Mouse (Mus musculus): ENCODE data around the gene Chil5. TPM values are rescaled to one million over a fixed set of nuclear protein-coding genes. Genes with fewer than 3 reads are reported as not detected.
"Not testable (repeated sequence)": the region's sequence is repeated elsewhere in the genome, so short reads cannot be mapped to it uniquely, and the experiment has no call there.

Gene Chil5
- polyA plus RNA-seq, 1 experiment, result 0.12 TPM

DNA sequence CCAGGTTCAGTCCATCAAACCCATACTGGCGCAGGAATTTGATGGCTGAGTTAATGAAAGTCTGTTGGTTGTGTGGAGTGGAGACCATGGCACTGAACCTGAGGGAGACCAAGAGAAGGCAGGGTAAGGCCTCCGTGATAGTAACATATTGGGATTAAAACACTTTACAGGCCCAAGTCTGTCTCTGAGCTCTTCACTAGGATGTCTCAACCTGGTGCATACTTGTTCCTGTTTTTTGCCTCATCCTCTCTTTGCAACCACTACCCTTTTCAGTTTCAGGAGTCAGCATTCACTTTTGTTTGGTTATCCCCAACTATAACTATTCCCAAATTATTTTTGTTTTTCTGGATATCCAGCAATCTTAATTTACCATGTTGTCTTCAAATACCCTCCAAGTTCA is 8.5 kb downstream of the Chil5 start:
- DNase-seq, result no peak
- H3K4me1 ChIP-seq (replicated peaks; ENCODE audit: control insufficient read depth, insufficient read depth, low read length), result no peaks in the 10 kb centered on the region
- no peak overlapping the region for H3K27ac ChIP-seq (ENCODE audit: control insufficient read depth, insufficient read depth, low read length)
- no peaks in the 10 kb centered on the region for H3K36me3 ChIP-seq (ENCODE audit: control insufficient read depth, insufficient read depth, low read length)
- TF ChIP-seq POLR2A (IDR thresholded peaks at IDR 0.05; ENCODE audit: control insufficient read depth, extremely low read depth, insufficient read depth, low read length, poor library complexity) (no peak), CTCF (IDR thresholded peaks at IDR 0.05; ENCODE audit: borderline replicate concordance, control insufficient read depth, extremely low read depth, insufficient read depth, low read length, poor library complexity) (no peak)
- no peaks in the 10 kb centered on the region for H3K27me3 ChIP-seq (ENCODE audit: control insufficient read depth, insufficient read depth, low read length)
- H3K4me3 ChIP-seq (ENCODE audit: control insufficient read depth, insufficient read depth, low read length), result no peak overlapping the region
- 97% methylated on average over 2 of the region's 2 CpGs for WGBS

- Histone ChIP-seq H3K4me3 (ENCODE audit: control insufficient read depth, insufficient read depth, low read length) (no peak overlapping the region), H3K27me3 (ENCODE audit: control insufficient read depth, insufficient read depth, low read length) (no peaks in the 10 kb centered on the region), H3K36me3 (ENCODE audit: control insufficient read depth, insufficient read depth, low read length) (no peaks in the 10 kb centered on the region), H3K4me1 (replicated peaks; ENCODE audit: control insufficient read depth, insufficient read depth, low read length) (no peaks in the 10 kb centered on the region), H3K27ac (ENCODE audit: control insufficient read depth, insufficient read depth, low read length) (no peak overlapping the region)
- DNase-seq, result no peak
- TF ChIP-seq POLR2A (IDR thresholded peaks at IDR 0.05; ENCODE audit: control insufficient read depth, extremely low read depth, insufficient read depth, low read length, poor library complexity) (no peak), CTCF (IDR thresholded peaks at IDR 0.05; ENCODE audit: borderline replicate concordance, control insufficient read depth, extremely low read depth, insufficient read depth, low read length, poor library complexity) (no peak)
These were observed 10.8 kb downstream of the Chil5 start for GRCm38 (mm10) chr3:106021840-106022239.

DNA sequence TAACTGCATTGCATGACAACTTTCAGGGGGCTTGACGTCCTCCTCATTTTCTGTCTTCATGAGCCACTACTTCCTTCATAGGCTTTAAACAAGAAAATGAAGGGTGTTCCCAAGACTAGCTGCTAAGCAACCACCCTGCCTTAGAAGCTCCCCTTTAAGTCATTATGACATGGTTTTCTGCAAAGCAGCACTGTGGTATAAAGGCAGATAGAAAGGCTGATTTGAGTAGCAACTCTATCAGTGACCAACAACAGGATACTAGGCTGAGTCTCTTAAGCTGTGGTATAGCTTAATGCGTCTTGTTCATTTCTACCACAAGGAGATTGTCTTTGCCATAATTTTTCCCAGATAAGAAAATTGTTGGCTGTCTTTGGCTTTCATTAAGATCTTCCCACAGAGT is 18.1 kb downstream of the Chil5 start, which contains the start of gene Pifo:
Gene Pifo, minus strand, starts transcription at position 101 of the 400 bp plus-strand sequence.
- WGBS, result 94% methylated on average over 2 of the region's 2 CpGs
- H3K27me3 ChIP-seq (ENCODE audit: control insufficient read depth, insufficient read depth, low read length), result no peaks in the 10 kb centered on the region
- H3K27ac ChIP-seq (ENCODE audit: control insufficient read depth, insufficient read depth, low read length), result no peak within 1 kb of the TSS
- no peak for DNase-seq
- H3K4me1 ChIP-seq (replicated peaks; ENCODE audit: control insufficient read depth, insufficient read depth, low read length), result no peaks in the 10 kb centered on the region
- TF ChIP-seq CTCF (IDR thresholded peaks at IDR 0.05; ENCODE audit: borderline replicate concordance, control insufficient read depth, extremely low read depth, insufficient read depth, low read length, poor library complexity) (no peak), POLR2A (IDR thresholded peaks at IDR 0.05; ENCODE audit: control insufficient read depth, extremely low read depth, insufficient read depth, low read length, poor library complexity) (no peak)
- H3K36me3 ChIP-seq (ENCODE audit: control insufficient read depth, insufficient read depth, low read length), result no peaks in the 10 kb centered on the region
- H3K4me3 ChIP-seq (ENCODE audit: control insufficient read depth, insufficient read depth, low read length), result no peak within 1 kb of the TSS

DNA sequence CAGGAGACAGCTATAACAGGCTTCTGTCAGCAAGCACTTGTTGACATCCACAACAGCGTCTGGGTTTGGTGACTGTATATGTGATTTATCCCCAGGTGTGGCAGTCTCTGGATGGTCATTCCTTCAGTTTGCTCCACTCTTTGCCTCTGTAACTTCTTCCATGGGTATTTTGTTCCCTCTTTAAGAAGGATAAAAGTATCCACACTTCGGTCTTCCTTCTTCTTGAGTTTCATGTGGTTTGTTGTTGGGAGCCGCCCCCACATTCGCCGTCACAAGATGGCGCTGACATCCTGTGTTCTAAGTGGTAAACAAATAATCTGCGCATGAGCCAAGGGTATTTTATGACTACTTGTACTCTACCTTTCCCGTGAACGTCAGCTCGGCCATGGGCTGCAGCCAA is 29.3 kb downstream of the Chil5 start:
- H3K4me3 ChIP-seq (ENCODE audit: control insufficient read depth, insufficient read depth, low read length), result peak overlapping the region; percentile 32
- not testable (repeated sequence) for H3K36me3 ChIP-seq (ENCODE audit: control insufficient read depth, insufficient read depth, low read length); H3K27me3 ChIP-seq (ENCODE audit: control insufficient read depth, insufficient read depth, low read length); H3K4me1 ChIP-seq (replicated peaks; ENCODE audit: control insufficient read depth, insufficient read depth, low read length); DNase-seq
- H3K27ac ChIP-seq (ENCODE audit: control insufficient read depth, insufficient read depth, low read length), result peak overlapping the region; percentile 85
- 70% methylated on average over 10 of the region's 10 CpGs for WGBS

- Histone ChIP-seq H3K27ac (ENCODE audit: control insufficient read depth, insufficient read depth, low read length) (0 out of 2 replicates have a peak overlapping the region, but pooled peaks have one; percentile 17), H3K4me1 (replicated peaks; ENCODE audit: control insufficient read depth, insufficient read depth, low read length) (peaks cover 9% of the 10 kb centered on the region; the same call in 1 of the 2 replicates), H3K27me3 (ENCODE audit: control insufficient read depth, insufficient read depth, low read length) (no peaks in the 10 kb centered on the region), H3K36me3 (ENCODE audit: control insufficient read depth, insufficient read depth, low read length) (no peaks in the 10 kb centered on the region), H3K4me3 (ENCODE audit: control insufficient read depth, insufficient read depth, low read length) (0 out of 2 replicates have a peak overlapping the region, but pooled peaks have one; percentile 12)
- no peak for TF ChIP-seq POLR2A (IDR thresholded peaks at IDR 0.05; ENCODE audit: control insufficient read depth, extremely low read depth, insufficient read depth, low read length, poor library complexity)
- TF ChIP-seq CTCF (IDR thresholded peaks at IDR 0.05; ENCODE audit: borderline replicate concordance, control insufficient read depth, extremely low read depth, insufficient read depth, low read length, poor library complexity), result no peak
- DNase-seq, result peak; percentile 21
- WGBS, result 16% methylated on average over 17 of the region's 17 CpGs
These were observed 30.9 kb downstream of the Chil5 start for GRCm38 (mm10) chr3:106001416-106002370.

DNA sequence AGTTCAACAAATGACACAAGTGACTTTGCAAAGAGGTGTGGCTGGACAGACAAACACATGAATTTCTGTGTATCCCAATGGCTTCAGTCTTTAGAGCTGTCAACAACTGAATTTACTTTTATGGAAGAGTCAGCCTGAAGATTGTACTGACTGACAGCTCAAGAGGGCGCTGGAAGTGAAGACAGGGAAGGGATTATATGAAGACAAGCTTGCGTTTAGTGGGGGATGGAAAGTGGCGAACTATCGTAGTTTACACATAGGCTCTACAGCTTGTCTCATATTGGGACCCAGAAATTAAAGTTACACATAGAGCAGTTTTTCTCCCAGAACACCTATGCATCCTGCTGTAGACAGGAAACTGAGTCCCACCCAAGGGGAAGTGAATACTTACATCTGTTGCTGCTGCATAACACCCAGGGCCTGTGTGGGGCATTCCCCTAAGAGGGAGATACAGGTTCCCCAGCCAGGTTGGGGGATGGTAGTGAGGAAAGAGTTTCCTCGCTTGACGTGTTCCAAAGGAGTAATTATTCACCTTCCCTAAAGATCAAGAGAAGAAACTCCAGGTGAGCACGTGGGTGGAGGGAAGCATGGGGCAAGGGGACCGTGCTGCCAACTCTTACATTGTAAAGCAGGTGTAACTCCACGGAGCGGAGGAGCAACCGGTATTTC is 31.8 kb downstream of the Chil5 start:
- 33% methylated on average over 11 of the region's 11 CpGs for WGBS

More for the DNA sequence above, 31.8 kb downstream of the Chil5 start:
- no peak for DNase-seq
- TF ChIP-seq POLR2A (IDR thresholded peaks at IDR 0.05; ENCODE audit: control insufficient read depth, extremely low read depth, insufficient read depth, low read length, poor library complexity), result no peak
- TF ChIP-seq CTCF (IDR thresholded peaks at IDR 0.05; ENCODE audit: borderline replicate concordance, control insufficient read depth, extremely low read depth, insufficient read depth, low read length, poor library complexity), result no peak
- H3K4me3 ChIP-seq (ENCODE audit: control insufficient read depth, insufficient read depth, low read length), result no peak overlapping the region
- no peaks in the 10 kb centered on the region for H3K36me3 ChIP-seq (ENCODE audit: control insufficient read depth, insufficient read depth, low read length)
- peaks cover 9% of the 10 kb centered on the region; the same call in 1 of the 2 replicates for H3K4me1 ChIP-seq (replicated peaks; ENCODE audit: control insufficient read depth, insufficient read depth, low read length)
- no peak overlapping the region for H3K27ac ChIP-seq (ENCODE audit: control insufficient read depth, insufficient read depth, low read length)
- H3K27me3 ChIP-seq (ENCODE audit: control insufficient read depth, insufficient read depth, low read length), result no peaks in the 10 kb centered on the region
